In genomic region chr4:154228336-154228735, GRCm38 (mm10) we compare ENCODE assay signal across 24 mouse cellular contexts. TPM values are rescaled to one million over a fixed set of nuclear protein-coding genes. Genes with fewer than 3 reads are reported as not detected.
DNase-seq lines count a peak whose midpoint lies in the region; ATAC-seq lines count a peak whose summit lies in the region.
"Had no signal": no experiment of that assay in that cellular context is flagged by ENCODE, and none has a peak within 500 bp of the region (broad histone marks: within the 10 kb centered on the region; RNA-seq: fewer than 3 reads in every experiment).

No protein-coding gene starts in this region.

- H3K4me2 ChIP-seq in heart, embryonic 16.5 days (ENCODE audit: low read depth, low read length), result no peak overlapping the region
- H3K4me2 ChIP-seq: embryonic facial prominence, embryonic 15.5 days; hindbrain, embryonic 12.5 days; liver, embryonic 15.5 days; lung, embryonic 15.5 days; midbrain, embryonic 11.5 days had no signal

- H3K36me3 ChIP-seq in heart, embryonic 16.5 days (ENCODE audit: control insufficient read depth, insufficient read depth), result no peaks in the 10 kb centered on the region
- H3K36me3 ChIP-seq: embryonic facial prominence, embryonic 15.5 days; hindbrain, embryonic 12.5 days; limb, embryonic 10.5 days; liver, embryonic 15.5 days; lung, embryonic 15.5 days had no signal

- peak; percentile 43 for DNase-seq in gastrocnemius, adult 18-20 months (ENCODE audit: low spot score)
- no peak for DNase-seq in gastrocnemius, postnatal 10 days
- peak; percentile 81 for DNase-seq in heart, adult 8-10 months (ENCODE audit: low spot score)
- DNase-seq in heart, postnatal 4 days, result peak; percentile 71
- no peak for DNase-seq in cerebellum, postnatal 14 days
- no peak for DNase-seq in B cell, adult 2 months
- DNase-seq: adrenal gland, postnatal 10 days; cerebellum, adult 8-10 months; kidney, adult 18-20 months; kidney, postnatal 14 days; liver had no signal

- 0 out of 2 replicates have a peak overlapping the region, but pooled peaks have one; percentile 0 for H3K27ac ChIP-seq in heart, embryonic 16.5 days (ENCODE audit: low read length)
- H3K27ac ChIP-seq: hindbrain, embryonic 12.5 days; limb, embryonic 10.5 days; liver, embryonic 15.5 days; lung, embryonic 15.5 days; macrophage; stomach, postnatal 0 days had no signal

- H3K4me3 ChIP-seq in heart, embryonic 16.5 days (ENCODE audit: low read length), result no peak overlapping the region
- H3K4me3 ChIP-seq: embryonic facial prominence, embryonic 15.5 days; hindbrain, embryonic 12.5 days; limb, embryonic 10.5 days; liver, embryonic 15.5 days; lung, embryonic 15.5 days had no signal

- peak; percentile 29; the same call in 1 of the 2 replicates for ATAC-seq in heart, embryonic 16.5 days (replicated peaks; ENCODE audit: extremely low read depth, insufficient read depth, low FRiP score)
- ATAC-seq in megakaryocyte progenitor cell, adult 5-6 weeks (replicated peaks; ENCODE audit: poor library complexity), result no peak
- ATAC-seq: forebrain, embryonic 14.5 days had no signal

- no peaks in the 10 kb centered on the region for H3K9me3 ChIP-seq in heart, embryonic 16.5 days (replicated peaks; ENCODE audit: control insufficient read depth, low read length)
- H3K9me3 ChIP-seq: embryonic facial prominence, embryonic 15.5 days; hindbrain, embryonic 12.5 days; limb, embryonic 10.5 days; liver, embryonic 15.5 days; lung, embryonic 15.5 days had no signal

- H3K9ac ChIP-seq in heart, embryonic 16.5 days (ENCODE audit: low read length), result 0 out of 2 replicates have a peak overlapping the region, but pooled peaks have one; percentile 22
- H3K9ac ChIP-seq: embryonic facial prominence, embryonic 15.5 days; hindbrain, embryonic 12.5 days; liver, embryonic 15.5 days; lung, embryonic 15.5 days had no signal

- no peaks in the 10 kb centered on the region for H3K27me3 ChIP-seq in heart, embryonic 16.5 days (ENCODE audit: control insufficient read depth, insufficient read depth, low read length)
- H3K27me3 ChIP-seq: embryonic facial prominence, embryonic 15.5 days; hindbrain, embryonic 12.5 days; lung, embryonic 15.5 days had no signal

- peaks cover 55% of the 10 kb centered on the region for H3K4me1 ChIP-seq in heart, embryonic 16.5 days (ENCODE audit: control insufficient read depth, insufficient read depth, low read length)
- H3K4me1 ChIP-seq: liver, embryonic 15.5 days had no signal

- WGBS in heart, embryonic 16.5 days, result 30% methylated on average over 11 of the region's 11 CpGs

RNA-seq across cellular contexts. Expression of gene Megf6, which starts 57.8 kb away (rescaled TPM):
- total RNA-seq in gastrocnemius, adult 18-20 months (2021), result under 1 TPM; 0.25 to 0.40 TPM
- total RNA-seq in gastrocnemius, postnatal 10 days (2021), result 1 to 10 TPM; 4.4 to 4.7 TPM
- total RNA-seq in heart, adult 8-10 months (2022), result 1 to 10 TPM; 6.6 to 9.5 (median 7.1) TPM
- polyA plus RNA-seq in heart, embryonic 16.5 days (2015; fragmentation: Nextera tagmentation; extraction: Ambion mirVana), result 33.8 and 38.8 TPM in 2 replicates
- total RNA-seq in heart, postnatal 4 days (2021), result 10 to 100 TPM; 50.0 to 52.8 TPM
- not detected in 2 replicates for total RNA-seq in megakaryocyte progenitor cell, adult 5-6 weeks (2015)
- 0.12 and 0.17 TPM in 2 replicates for total RNA-seq in megakaryocyte progenitor cell, adult 5-6 weeks (2017)
- total RNA-seq: common myeloid progenitor, adult 5-6 weeks; neutrophil, adult 5-6 weeks had no signal
- polyA plus RNA-seq: macrophage had no signal

Comparison
In these comparisons a context has a peak if more than half of its experiments do, and no peak if none do; other contexts are left out.
1. DNase-seq: peak in gastrocnemius, adult 18-20 months (single experiment), heart, adult 8-10 months (single experiment) and heart, postnatal 4 days (single experiment); none in gastrocnemius, postnatal 10 days (single experiment), cerebellum, postnatal 14 days (0 of 2) and B cell, adult 2 months (0 of 2).
2. RNA of gene Megf6, which starts 57.8 kb away (total RNA-seq): 50.0 to 52.8 TPM in heart, postnatal 4 days; 6.6 to 9.5 TPM in heart, adult 8-10 months, 4.4 to 4.7 TPM in gastrocnemius, postnatal 10 days, 0.25 to 0.40 TPM in gastrocnemius, adult 18-20 months and 0.12 to 0.17 TPM in megakaryocyte progenitor cell, adult 5-6 weeks; every median in the first group is over 4 times any median in the second.